Mouse (Mus musculus): Measurements from ENCODE around the gene Gm21992.

GRCm38 (mm10) chr19:4699821-4700220 lies 111.6 kb downstream of the Gm21992 start:
- TF ChIP-seq POLR2A (IDR thresholded peaks at IDR 0.05; ENCODE audit: insufficient read depth, low read depth, low read length) = no peak
- no peak for TF ChIP-seq CTCF (IDR thresholded peaks at IDR 0.05)
